Mouse (Mus musculus): ENCODE data around the gene Etv4. TPM values are rescaled to one million over a fixed set of nuclear protein-coding genes. Genes with fewer than 3 reads are reported as not detected.

The Etv4 gene
- polyA plus RNA-seq, 1 experiment from 2014 or later: 29.3 TPM

DNA sequence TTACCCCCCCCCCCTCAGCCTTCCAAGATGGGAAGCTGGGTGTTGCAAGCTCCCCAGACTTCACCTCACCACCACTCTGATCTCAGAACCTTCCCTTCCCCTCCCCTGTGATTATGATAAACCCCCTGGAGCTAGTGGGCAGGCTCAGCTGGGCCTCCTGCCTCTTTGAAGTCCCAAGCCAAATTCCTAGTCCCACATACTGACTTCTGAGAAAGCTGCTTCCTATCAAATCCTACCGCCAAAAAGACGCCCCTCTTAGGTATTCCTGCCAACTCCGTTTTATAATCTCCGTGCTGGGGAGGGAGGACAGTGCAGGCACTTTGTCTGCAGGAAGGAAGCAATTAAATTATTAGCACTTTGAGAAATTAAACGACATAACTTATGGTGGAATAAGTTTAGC is 16.2 kb upstream of the Etv4 start:
- H3K27me3 ChIP-seq (ENCODE audit: control insufficient read depth, insufficient read depth, low read length): no peaks in the 10 kb centered on the region
- no peak overlapping the region for H3K4me2 ChIP-seq (ENCODE audit: low read depth, severe bottlenecking)
- ATAC-seq (ENCODE audit: insufficient number of reproducible peaks, low FRiP score, low TSS enrichment, low read depth) (no peak), DNase-seq (ENCODE audit: low spot score) (no peak)
- H3K27ac ChIP-seq (replicated peaks; ENCODE audit: low read depth, low read length): no peak overlapping the region
- H3K9ac ChIP-seq (ENCODE audit: low read length): no peak overlapping the region
- WGBS: under 1% methylated on average over 5 of the region's 5 CpGs
- H3K4me1 ChIP-seq (ENCODE audit: control insufficient read depth, insufficient read depth, low read length): peaks cover 10% of the 10 kb centered on the region
- no peaks in the 10 kb centered on the region; the same call in 1 of the 2 replicates for H3K36me3 ChIP-seq (ENCODE audit: control insufficient read depth, insufficient read depth, low read length)
- H3K4me3 ChIP-seq (ENCODE audit: low read depth, low read length): no peak overlapping the region
- no peaks in the 10 kb centered on the region for H3K9me3 ChIP-seq (ENCODE audit: control insufficient read depth, low read length)

DNA sequence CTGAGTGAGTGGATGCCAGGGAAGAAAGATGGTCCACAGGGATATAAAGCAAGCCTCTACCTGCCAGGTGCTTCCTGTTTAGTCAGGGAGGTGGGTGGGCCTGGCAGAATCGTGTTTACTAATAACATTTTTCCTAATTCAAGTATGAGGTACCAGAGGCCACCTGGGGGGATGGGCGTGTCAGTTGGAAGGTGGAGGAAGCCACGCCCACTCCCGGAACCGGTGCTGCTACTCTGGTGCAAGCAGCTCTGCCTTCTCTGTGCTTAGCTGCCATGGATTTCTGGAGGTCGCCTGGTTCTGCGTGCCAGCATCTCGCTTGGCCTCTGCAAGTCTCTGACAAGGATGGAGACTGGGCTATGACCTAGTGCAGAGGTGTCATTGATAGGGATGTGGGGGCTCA is 12.9 kb upstream of the Etv4 start:
- ATAC-seq (ENCODE audit: insufficient number of reproducible peaks, low FRiP score, low TSS enrichment, low read depth) (no peak), DNase-seq (ENCODE audit: low spot score) (no peak)
- no peak overlapping the region for H3K9ac ChIP-seq (ENCODE audit: low read length)
- H3K36me3 ChIP-seq (ENCODE audit: control insufficient read depth, insufficient read depth, low read length): no peaks in the 10 kb centered on the region; the same call in 1 of the 2 replicates
- no peaks in the 10 kb centered on the region for H3K9me3 ChIP-seq (ENCODE audit: control insufficient read depth, low read length)
- H3K4me1 ChIP-seq (ENCODE audit: control insufficient read depth, insufficient read depth, low read length): peaks cover 10% of the 10 kb centered on the region
- H3K4me3 ChIP-seq (ENCODE audit: low read depth, low read length): no peak overlapping the region
- 42% methylated on average over 8 of the region's 8 CpGs for WGBS
- H3K27ac ChIP-seq (replicated peaks; ENCODE audit: low read depth, low read length): no peak overlapping the region
- H3K4me2 ChIP-seq (ENCODE audit: low read depth, severe bottlenecking): no peak overlapping the region
- no peaks in the 10 kb centered on the region for H3K27me3 ChIP-seq (ENCODE audit: control insufficient read depth, insufficient read depth, low read length)

DNA sequence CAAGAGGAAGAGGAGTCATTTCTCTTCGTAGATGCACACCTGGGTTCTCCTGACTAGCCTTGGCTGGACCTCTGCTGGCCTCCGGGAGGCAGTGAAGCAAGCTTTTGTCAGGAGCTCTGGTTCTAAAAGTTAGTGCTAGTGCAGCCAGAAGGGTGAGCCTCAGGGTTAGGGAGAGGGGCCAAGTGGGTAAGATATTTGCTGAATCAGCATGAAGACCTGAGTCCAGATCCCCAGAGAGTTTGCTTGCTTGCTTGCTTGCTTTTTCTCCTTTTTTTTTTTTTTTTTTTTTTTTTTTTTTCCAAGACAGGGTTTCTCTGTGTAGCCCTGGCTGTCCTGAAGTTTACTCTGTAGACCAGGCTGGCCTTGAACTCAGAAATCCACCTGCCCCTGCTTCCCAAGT is 12.2 kb upstream of the Etv4 start:
- ATAC-seq (ENCODE audit: insufficient number of reproducible peaks, low FRiP score, low TSS enrichment, low read depth): no peak

DNA sequence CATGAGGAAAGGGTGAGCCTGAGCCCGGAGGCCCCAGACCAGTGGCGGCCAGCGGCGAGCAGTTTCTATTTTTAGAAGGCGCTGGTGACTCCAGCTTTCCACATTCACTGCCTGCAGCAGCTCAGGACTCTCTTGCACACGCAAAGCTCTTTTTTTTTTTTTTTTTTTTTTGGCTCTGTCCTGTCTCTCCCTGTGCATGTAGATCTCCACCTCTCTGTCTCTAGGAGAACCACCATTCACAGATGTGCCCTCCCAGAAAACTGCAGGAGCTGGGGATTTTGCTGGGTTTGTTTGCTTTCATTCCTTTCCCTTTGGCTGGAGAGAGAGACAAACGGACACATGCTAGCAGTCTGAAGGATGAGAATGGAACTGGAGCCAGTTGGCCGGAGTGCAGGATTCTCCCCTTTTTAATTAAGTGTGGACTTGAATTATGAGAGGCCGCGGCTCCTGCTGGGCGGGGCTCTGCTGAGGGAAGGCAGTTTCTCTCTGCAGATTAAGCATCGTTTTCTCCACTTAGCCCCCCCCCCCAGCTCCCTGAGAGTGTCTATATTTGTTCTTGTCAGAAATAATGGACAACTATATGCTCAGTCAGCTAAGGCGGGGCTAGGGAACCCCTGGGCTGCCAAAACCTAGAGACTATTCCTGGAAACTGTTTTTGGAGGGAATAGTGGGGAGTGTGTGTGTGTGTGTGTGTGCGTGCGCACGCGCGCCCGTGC is 5.8 kb upstream of the Etv4 start:
- H3K27ac ChIP-seq (replicated peaks; ENCODE audit: low read depth, low read length): no peak overlapping the region
- 36% methylated on average over 19 of the region's 19 CpGs for WGBS
- H3K4me3 ChIP-seq (ENCODE audit: low read depth, low read length): no peak overlapping the region
- no peak overlapping the region; the same call in 1 of the 2 replicates for H3K9ac ChIP-seq (ENCODE audit: low read length)
- H3K4me2 ChIP-seq (ENCODE audit: low read depth, severe bottlenecking): 0 out of 2 replicates have a peak overlapping the region, but pooled peaks have one; percentile 5
- DNase-seq (ENCODE audit: low spot score): no peak
- H3K36me3 ChIP-seq (ENCODE audit: control insufficient read depth, insufficient read depth, low read length): no peaks in the 10 kb centered on the region
- H3K27me3 ChIP-seq (ENCODE audit: control insufficient read depth, insufficient read depth, low read length): peaks cover 11% of the 10 kb centered on the region; the same call in 1 of the 2 replicates
- H3K9me3 ChIP-seq (ENCODE audit: control insufficient read depth, low read length): no peaks in the 10 kb centered on the region
- ATAC-seq (ENCODE audit: insufficient number of reproducible peaks, low FRiP score, low TSS enrichment, low read depth): no peak
- H3K4me1 ChIP-seq (ENCODE audit: control insufficient read depth, insufficient read depth, low read length): peaks cover 8% of the 10 kb centered on the region

More for the DNA sequence above, 12.2 kb upstream of the Etv4 start:
- peaks cover 10% of the 10 kb centered on the region for H3K4me1 ChIP-seq (ENCODE audit: control insufficient read depth, insufficient read depth, low read length)
- H3K27me3 ChIP-seq (ENCODE audit: control insufficient read depth, insufficient read depth, low read length): no peaks in the 10 kb centered on the region
- 81% methylated on average over 2 of the region's 2 CpGs for WGBS
- H3K4me2 ChIP-seq (ENCODE audit: low read depth, severe bottlenecking): no peak overlapping the region
- no peaks in the 10 kb centered on the region for H3K9me3 ChIP-seq (ENCODE audit: control insufficient read depth, low read length)
- H3K4me3 ChIP-seq (ENCODE audit: low read depth, low read length): no peak overlapping the region
- H3K36me3 ChIP-seq (ENCODE audit: control insufficient read depth, insufficient read depth, low read length): no peaks in the 10 kb centered on the region; the same call in 1 of the 2 replicates
- DNase-seq (ENCODE audit: low spot score): no peak
- H3K27ac ChIP-seq (replicated peaks; ENCODE audit: low read depth, low read length): no peak overlapping the region
- no peak overlapping the region for H3K9ac ChIP-seq (ENCODE audit: low read length)

DNA sequence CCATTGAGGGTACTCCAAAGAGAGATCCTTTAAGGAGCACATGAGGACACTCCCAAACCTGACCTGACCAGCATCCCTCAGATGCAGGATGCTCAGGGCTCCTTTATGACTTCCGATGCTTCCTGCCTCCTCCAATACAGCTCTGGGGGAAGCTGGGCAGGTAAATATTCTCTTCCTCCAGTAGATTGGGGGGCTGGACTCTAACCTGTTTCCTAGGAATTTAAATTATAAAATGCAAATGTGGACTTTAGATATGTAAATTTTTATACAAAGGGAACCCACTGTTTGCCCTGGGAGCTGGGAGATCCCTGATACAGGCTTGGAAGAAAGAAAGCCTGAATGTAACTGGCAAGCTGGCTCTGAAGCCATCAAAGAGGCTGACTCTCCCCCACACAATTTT is 2.3 kb upstream of the Etv4 start:
- Histone ChIP-seq H3K36me3 (ENCODE audit: control insufficient read depth, insufficient read depth, low read length) (no peaks in the 10 kb centered on the region), H3K27ac (replicated peaks; ENCODE audit: low read depth, low read length) (no peak overlapping the region), H3K9ac (ENCODE audit: low read length) (no peak overlapping the region), H3K9me3 (ENCODE audit: control insufficient read depth, low read length) (no peaks in the 10 kb centered on the region), H3K4me2 (ENCODE audit: low read depth, severe bottlenecking) (no peak overlapping the region), H3K4me3 (ENCODE audit: low read depth, low read length) (no peak overlapping the region), H3K27me3 (ENCODE audit: control insufficient read depth, insufficient read depth, low read length) (peaks cover 11% of the 10 kb centered on the region; the same call in 1 of the 2 replicates), H3K4me1 (ENCODE audit: control insufficient read depth, insufficient read depth, low read length) (peaks cover 18% of the 10 kb centered on the region)
- DNase-seq (ENCODE audit: low spot score) (no peak), ATAC-seq (ENCODE audit: insufficient number of reproducible peaks, low FRiP score, low TSS enrichment, low read depth) (no peak)
- 72% methylated on average over 1 of the region's 1 CpGs for WGBS

DNA sequence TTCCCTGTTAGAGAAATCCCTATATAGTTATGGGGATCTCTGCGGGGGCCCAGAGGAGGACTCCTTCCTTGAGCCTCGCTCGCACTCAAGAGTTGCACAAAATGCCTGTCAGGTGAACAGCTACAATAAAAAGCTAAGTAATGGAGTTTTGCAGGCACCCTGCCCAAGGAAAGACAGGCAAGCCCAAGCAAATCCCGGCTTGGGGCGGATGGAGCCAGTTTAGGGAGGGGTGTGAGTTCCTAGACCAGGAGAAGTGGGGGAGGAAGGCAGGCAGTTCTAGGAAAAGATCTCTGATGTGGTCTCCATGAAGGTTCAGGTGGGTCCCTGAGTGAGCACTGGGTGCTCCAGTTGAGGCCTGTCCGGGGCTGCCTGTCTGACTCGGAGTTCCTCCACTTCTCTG is 1.5 kb upstream of the Etv4 start:
- DNase-seq (ENCODE audit: low spot score): no peak
- no peak overlapping the region for H3K4me3 ChIP-seq (ENCODE audit: low read depth, low read length)
- H3K4me2 ChIP-seq (ENCODE audit: low read depth, severe bottlenecking): no peak overlapping the region
- no peaks in the 10 kb centered on the region for H3K36me3 ChIP-seq (ENCODE audit: control insufficient read depth, insufficient read depth, low read length)
- no peak for ATAC-seq (ENCODE audit: insufficient number of reproducible peaks, low FRiP score, low TSS enrichment, low read depth)
- no peak overlapping the region for H3K27ac ChIP-seq (replicated peaks; ENCODE audit: low read depth, low read length)
- H3K9me3 ChIP-seq (ENCODE audit: control insufficient read depth, low read length): no peaks in the 10 kb centered on the region
- peaks cover 18% of the 10 kb centered on the region for H3K4me1 ChIP-seq (ENCODE audit: control insufficient read depth, insufficient read depth, low read length)
- no peak overlapping the region for H3K9ac ChIP-seq (ENCODE audit: low read length)
- 65% methylated on average over 7 of the region's 7 CpGs for WGBS
- peaks cover 11% of the 10 kb centered on the region; the same call in 1 of the 2 replicates for H3K27me3 ChIP-seq (ENCODE audit: control insufficient read depth, insufficient read depth, low read length)

- H3K36me3 ChIP-seq (ENCODE audit: control insufficient read depth, insufficient read depth, low read length): no peaks in the 10 kb centered on the region
- no peaks in the 10 kb centered on the region for H3K9me3 ChIP-seq (ENCODE audit: control insufficient read depth, low read length)
- ATAC-seq (ENCODE audit: insufficient number of reproducible peaks, low FRiP score, low TSS enrichment, low read depth) (no peak), DNase-seq (ENCODE audit: low spot score) (no peak)
- H3K27me3 ChIP-seq (ENCODE audit: control insufficient read depth, insufficient read depth, low read length): peaks cover 11% of the 10 kb centered on the region; the same call in 1 of the 2 replicates
- H3K9ac ChIP-seq (ENCODE audit: low read length): no peak overlapping the region
- peak overlapping the region; percentile 76 for H3K4me2 ChIP-seq (ENCODE audit: low read depth, severe bottlenecking)
- 10% methylated on average over 7 of the region's 7 CpGs for WGBS
- H3K27ac ChIP-seq (replicated peaks; ENCODE audit: low read depth, low read length): no peak overlapping the region
- peaks cover 14% of the 10 kb centered on the region for H3K4me1 ChIP-seq (ENCODE audit: control insufficient read depth, insufficient read depth, low read length)
- H3K4me3 ChIP-seq (ENCODE audit: low read depth, low read length): peak overlapping the region; percentile 52
Observed at GRCm38 (mm10) chr11:101785852-101786205, 658 bp upstream of the Etv4 start.

DNA sequence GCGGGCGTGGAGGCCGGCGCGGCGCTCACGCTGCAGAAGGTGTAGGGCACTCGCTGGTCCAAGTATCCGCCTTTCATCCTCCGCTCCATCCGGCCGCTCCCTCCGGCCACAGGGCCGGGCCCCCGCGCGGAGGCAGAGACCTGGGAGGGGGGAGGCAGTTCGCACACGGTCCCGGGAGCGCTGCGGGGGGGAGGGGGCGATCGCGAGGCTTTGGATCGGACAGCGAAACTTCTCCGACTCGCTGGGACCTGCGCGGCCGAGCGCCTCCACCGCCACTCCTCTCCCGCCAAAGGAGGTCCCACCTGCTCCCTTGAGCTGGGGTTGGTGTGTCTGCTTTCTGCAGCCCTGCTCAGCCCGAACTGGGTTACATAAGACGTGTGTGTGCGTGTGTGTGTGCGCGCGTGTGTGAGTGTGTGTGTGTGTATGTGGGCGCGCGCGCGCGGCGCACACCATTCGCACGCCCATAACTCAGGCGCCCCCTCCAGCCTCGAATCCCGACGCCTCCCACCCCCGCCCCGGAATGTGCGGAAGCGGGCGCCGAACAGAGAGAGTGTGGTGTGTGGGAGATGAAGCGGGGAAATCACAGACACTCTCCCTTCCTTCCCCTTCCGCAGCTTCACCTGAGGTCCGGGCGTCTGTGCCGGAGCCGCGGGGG is 556 bp downstream of the Etv4 start:
- peak overlapping the region; percentile 76 for H3K9ac ChIP-seq (ENCODE audit: low read length)
- ATAC-seq (ENCODE audit: insufficient number of reproducible peaks, low FRiP score, low TSS enrichment, low read depth) (peak; percentile 65), DNase-seq (ENCODE audit: low spot score) (peak; percentile 72)
- H3K9me3 ChIP-seq (ENCODE audit: control insufficient read depth, low read length): no peaks in the 10 kb centered on the region
- peak overlapping the region; percentile 83 for H3K27ac ChIP-seq (replicated peaks; ENCODE audit: low read depth, low read length)
- no peaks in the 10 kb centered on the region for H3K36me3 ChIP-seq (ENCODE audit: control insufficient read depth, insufficient read depth, low read length)
- peaks cover 11% of the 10 kb centered on the region; the same call in 1 of the 2 replicates for H3K27me3 ChIP-seq (ENCODE audit: control insufficient read depth, insufficient read depth, low read length)
- WGBS: 0% methylated on average over 60 of the region's 67 CpGs
- 0 out of 2 replicates have a peak, but pooled peaks cover 11% of the 10 kb centered on the region for H3K4me1 ChIP-seq (ENCODE audit: control insufficient read depth, insufficient read depth, low read length)
- H3K4me3 ChIP-seq (ENCODE audit: low read depth, low read length): peak overlapping the region; percentile 52
- H3K4me2 ChIP-seq (ENCODE audit: low read depth, severe bottlenecking): peak overlapping the region; percentile 76
